Mouse (Mus musculus) stomach, embryonic 15.5 days (tissue): Measurements from ENCODE around the gene Pik3r1. TPM values are rescaled to one million over a fixed set of nuclear protein-coding genes. Genes with fewer than 3 reads are reported as not detected.

Experiments
- ATAC-seq: fragments of 200-750 bp; cut with Nextera tagmentation; 2 replicates; pipeline ENCODE4 v1.8.0; 2017; ENCODE audit warnings: low read depth, moderate number of reproducible peaks, moderate TSS enrichment; ENCODE audit not compliant: insufficient read depth, low FRiP score
- H3K27ac ChIP-seq: fragments of 300-500 bp; sonication (generic); 2 replicates; pipeline ENCODE4 v1.5.1; 2015; ENCODE audit warnings: mild to moderate bottlenecking, inconsistent platforms
- H3K27me3 ChIP-seq: fragments of 300-500 bp; sonication (generic); replicated peaks from 2 replicates; pipeline ENCODE4 v1.6.1; 2015; ENCODE audit warnings: inconsistent platforms
- H3K36me3 ChIP-seq: fragments of 300-500 bp; sonication (generic); 2 replicates; pipeline ENCODE4 v1.6.1; 2015; ENCODE audit warnings: inconsistent platforms
- H3K4me1 ChIP-seq: fragments of 300-500 bp; sonication (generic); 2 replicates; pipeline ENCODE4 v1.6.1; 2015; ENCODE audit warnings: inconsistent platforms
- H3K4me2 ChIP-seq: fragments of 300-500 bp; sonication (generic); 2 replicates; pipeline ENCODE4 v1.6.1; 2015; ENCODE audit warnings: mild to moderate bottlenecking, inconsistent platforms
- H3K4me3 ChIP-seq: fragments of 300-500 bp; sonication (generic); replicated peaks from 2 replicates; pipeline ENCODE4 v1.5.1; 2015; ENCODE audit warnings: inconsistent platforms
- H3K9ac ChIP-seq: fragments of 300-500 bp; sonication (generic); 2 replicates; pipeline ENCODE4 v1.6.1; 2015; ENCODE audit warnings: inconsistent platforms
- H3K9me3 ChIP-seq: fragments of 300-500 bp; sonication (generic); 2 replicates; pipeline ENCODE4 v1.6.1; 2016; ENCODE audit warnings: inconsistent platforms
- WGBS: fragments of 180-500 bp; shearing (Covaris S2); methylation state at CpG from one replicate; pipeline ENCODE4 v1.1.7; 2015; 5-methylcytosine and 5-hydroxymethylcytosine counted together
- polyA plus RNA-seq: library from polyadenylated mRNA; unstranded; fragments of >200 nt; fragmentation: Nextera tagmentation; extraction: Ambion mirVana; gene quantifications from 2 replicates; pipeline ENCODE4 v1.2.1, GENCODE M21; 2015

Gene Pik3r1
- polyA plus RNA-seq, 1 experiment from 2014 or later, result 55.0 TPM

DNA sequence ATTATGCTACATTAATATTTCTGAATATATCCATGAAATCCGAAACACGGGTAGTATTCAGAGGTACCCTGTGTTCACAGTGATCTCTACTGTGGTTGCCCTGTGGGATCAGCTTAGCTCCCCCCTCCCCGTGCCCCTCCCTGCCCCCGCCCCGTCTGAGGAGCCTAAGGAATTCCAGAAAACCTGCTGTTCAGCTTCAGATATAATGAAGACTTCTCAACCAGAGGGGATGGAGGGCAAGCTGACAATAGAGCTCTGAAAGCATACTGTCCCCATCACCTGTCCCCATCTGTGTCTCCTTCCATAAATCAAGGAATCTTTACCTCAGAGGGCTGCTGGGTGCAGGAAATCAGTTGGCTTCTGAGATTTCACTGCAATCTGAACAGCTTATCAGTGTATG is 70.6 kb downstream of the Pik3r1 start:
- H3K9ac ChIP-seq, result no peak overlapping the region
- H3K4me3 ChIP-seq, result no peak overlapping the region
- H3K4me1 ChIP-seq, result peaks cover 15% of the 10 kb centered on the region
- H3K27ac ChIP-seq, result peak overlapping the region; percentile 21; the same call in 1 of the 2 replicates
- H3K9me3 ChIP-seq, result no peaks in the 10 kb centered on the region
- H3K36me3 ChIP-seq, result peaks cover 22% of the 10 kb centered on the region
- no peak overlapping the region for H3K4me2 ChIP-seq
- WGBS, result 59% methylated on average over 5 of the region's 5 CpGs
- no peak for ATAC-seq
- H3K27me3 ChIP-seq, result no peaks in the 10 kb centered on the region

DNA sequence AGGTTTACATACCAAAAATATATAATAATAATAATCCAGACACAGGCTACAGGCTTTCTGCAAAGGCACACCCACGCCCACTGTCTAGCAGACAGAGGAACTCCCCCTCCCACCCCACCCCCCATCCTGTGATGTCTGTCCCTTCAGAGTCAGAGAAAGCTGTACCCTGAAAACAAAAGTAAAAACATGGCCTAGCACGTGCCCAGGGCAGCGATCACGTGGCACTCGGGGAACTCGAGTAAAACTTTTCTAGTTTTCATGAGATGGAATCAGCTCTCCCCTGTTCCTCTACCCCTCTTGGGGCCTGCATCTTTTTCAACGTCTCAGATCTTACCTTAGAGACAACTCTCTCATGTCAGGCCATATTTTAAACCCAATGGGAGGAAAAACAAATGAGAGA is 71.2 kb downstream of the Pik3r1 start:
- Histone ChIP-seq H3K27ac (peak overlapping the region; percentile 44; the same call in 1 of the 2 replicates), H3K27me3 (no peaks in the 10 kb centered on the region), H3K36me3 (peaks cover 19% of the 10 kb centered on the region), H3K4me1 (peaks cover 15% of the 10 kb centered on the region), H3K9ac (no peak overlapping the region), H3K4me2 (no peak overlapping the region), H3K4me3 (no peak overlapping the region), H3K9me3 (no peaks in the 10 kb centered on the region)
- 53% methylated on average over 7 of the region's 7 CpGs for WGBS
- ATAC-seq, result no peak

DNA sequence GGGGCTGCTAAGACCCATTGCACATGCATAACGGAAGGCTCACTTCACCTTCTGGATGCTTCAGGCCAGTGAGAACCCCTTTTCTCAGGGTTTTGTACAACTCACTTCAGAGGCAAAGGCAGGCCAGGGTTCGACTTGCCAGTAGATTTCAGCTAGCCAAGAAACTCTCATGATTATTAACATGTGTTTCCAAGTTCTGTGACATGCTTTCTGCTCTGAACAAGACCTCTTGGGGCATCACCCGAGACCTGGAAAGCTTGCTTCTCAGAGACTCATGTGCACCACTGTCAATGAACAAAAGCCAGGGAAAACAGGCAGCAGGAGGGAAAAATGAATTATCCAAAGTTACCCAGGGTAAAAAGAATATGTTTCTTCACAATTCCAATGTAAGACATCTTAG is 71.7 kb downstream of the Pik3r1 start:
- Histone ChIP-seq H3K4me1 (peaks cover 15% of the 10 kb centered on the region), H3K4me2 (no peak overlapping the region), H3K27me3 (no peaks in the 10 kb centered on the region), H3K4me3 (no peak overlapping the region), H3K9ac (no peak overlapping the region), H3K9me3 (no peaks in the 10 kb centered on the region), H3K27ac (peak overlapping the region; percentile 44; the same call in 1 of the 2 replicates), H3K36me3 (peaks cover 14% of the 10 kb centered on the region)
- WGBS, result 54% methylated on average over 3 of the region's 3 CpGs
- ATAC-seq, result no peak

DNA sequence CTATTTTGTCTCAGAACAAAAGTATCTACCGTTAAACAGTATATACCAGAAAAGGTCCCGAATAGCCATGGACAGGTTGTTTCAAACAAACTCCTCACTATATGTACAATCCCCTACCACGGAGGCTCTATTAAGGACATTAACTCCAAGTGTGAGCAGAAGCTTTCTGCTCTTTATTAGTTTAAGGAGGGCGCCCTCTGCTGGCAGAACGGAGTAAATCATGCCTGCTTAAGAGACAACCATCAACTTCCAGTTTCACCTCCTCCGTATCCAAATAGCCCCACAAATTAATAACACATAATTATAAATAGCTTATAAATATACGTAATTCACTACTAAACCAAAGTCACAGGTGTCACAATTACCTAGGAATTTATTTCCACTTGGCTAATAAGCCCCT is 72.1 kb downstream of the Pik3r1 start:
- 6% methylated on average over 7 of the region's 7 CpGs for WGBS
- ATAC-seq, result no peak
- Histone ChIP-seq H3K36me3 (peaks cover 13% of the 10 kb centered on the region), H3K9ac (no peak overlapping the region), H3K4me3 (no peak overlapping the region), H3K4me1 (peaks cover 15% of the 10 kb centered on the region), H3K9me3 (no peaks in the 10 kb centered on the region), H3K4me2 (no peak overlapping the region), H3K27me3 (no peaks in the 10 kb centered on the region), H3K27ac (no peak overlapping the region)

DNA sequence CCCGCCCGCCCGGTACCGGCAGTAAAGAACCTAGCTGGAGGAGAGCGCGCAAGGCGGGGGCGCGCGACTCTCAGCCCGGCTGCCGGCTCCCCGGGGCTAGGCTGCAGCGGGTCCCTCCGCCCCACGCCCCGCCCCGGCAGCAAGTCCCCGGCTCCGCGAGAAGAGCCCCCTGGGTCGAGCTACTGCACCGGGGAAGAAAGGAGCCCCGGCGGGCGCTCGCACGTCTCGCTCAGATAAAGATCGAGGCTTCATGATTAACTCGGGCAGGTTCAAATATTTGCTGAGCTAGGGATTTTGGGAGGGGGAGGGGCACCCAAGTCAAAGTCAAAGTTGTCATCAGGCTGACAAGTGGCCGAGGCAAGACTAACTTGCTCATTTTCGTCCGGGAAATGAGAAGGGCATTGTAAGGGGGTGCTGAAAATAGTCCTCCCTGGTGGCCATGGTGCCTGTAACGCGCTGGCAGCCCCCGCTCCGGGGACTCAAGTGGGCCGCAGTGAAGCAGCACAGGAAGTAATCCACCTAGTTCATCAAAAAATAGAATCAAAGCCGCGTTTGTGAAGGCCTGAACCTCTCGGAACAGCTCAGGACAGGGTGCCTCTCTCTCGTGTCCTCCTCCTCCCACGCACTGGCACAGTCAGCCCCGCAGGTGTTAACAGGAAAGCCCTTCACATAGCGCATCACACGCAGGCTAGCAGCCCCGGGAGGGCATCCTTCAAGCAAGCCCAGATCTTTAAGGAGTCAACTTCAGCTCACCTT is 73.3 kb downstream of the Pik3r1 start:
- Histone ChIP-seq H3K4me1 (peaks cover 15% of the 10 kb centered on the region), H3K27me3 (no peaks in the 10 kb centered on the region)

DNA sequence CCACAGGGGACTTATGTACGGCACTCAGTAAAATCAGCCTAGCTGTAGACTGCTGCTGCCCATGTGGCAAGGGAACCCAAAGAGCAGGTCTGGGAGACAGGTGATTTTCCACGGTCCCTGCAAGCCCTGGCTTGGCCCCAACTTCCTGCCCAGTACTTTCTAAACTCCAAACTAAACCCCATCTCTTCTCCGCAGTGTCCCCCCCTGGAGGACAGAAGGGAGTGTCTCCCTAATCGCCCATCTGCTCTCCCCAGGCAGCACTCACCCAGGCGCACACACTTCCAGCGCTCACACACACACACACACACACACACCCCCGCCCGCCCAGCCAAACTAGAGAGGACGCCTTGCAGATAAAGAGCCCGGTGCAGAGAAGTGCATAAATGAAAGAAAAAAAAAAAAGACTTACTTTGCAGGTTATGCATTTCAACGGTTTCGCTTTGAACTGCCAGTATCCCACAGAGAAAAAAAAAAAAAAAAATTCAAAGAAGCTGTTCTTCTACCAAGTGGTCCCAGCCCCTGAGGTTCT is 74.0 kb downstream of the Pik3r1 start:
- Histone ChIP-seq H3K9ac (peak overlapping the region; percentile 48; the same call in 1 of the 2 replicates), H3K27ac (peak overlapping the region; percentile 86), H3K9me3 (no peaks in the 10 kb centered on the region), H3K27me3 (no peaks in the 10 kb centered on the region), H3K36me3 (peaks cover 5% of the 10 kb centered on the region; the same call in 1 of the 2 replicates), H3K4me2 (peak overlapping the region; percentile 90), H3K4me3 (peak overlapping the region; percentile 58), H3K4me1 (peaks cover 15% of the 10 kb centered on the region)
- peak; percentile 86 for ATAC-seq
- 3% methylated on average over 12 of the region's 12 CpGs for WGBS

More for the DNA sequence above, 73.3 kb downstream of the Pik3r1 start:
- H3K9me3 ChIP-seq, result no peaks in the 10 kb centered on the region
- H3K9ac ChIP-seq, result peak overlapping the region; percentile 48
- peaks cover 10% of the 10 kb centered on the region; the same call in 1 of the 2 replicates for H3K36me3 ChIP-seq
- peak overlapping the region; percentile 90 for H3K4me2 ChIP-seq
- peak overlapping the region; percentile 58 for H3K4me3 ChIP-seq
- H3K27ac ChIP-seq, result peak overlapping the region; percentile 86
- ATAC-seq, result peak; percentile 37; the same call in 1 of the 2 replicates
- WGBS, result 3% methylated on average over 48 of the region's 48 CpGs

DNA sequence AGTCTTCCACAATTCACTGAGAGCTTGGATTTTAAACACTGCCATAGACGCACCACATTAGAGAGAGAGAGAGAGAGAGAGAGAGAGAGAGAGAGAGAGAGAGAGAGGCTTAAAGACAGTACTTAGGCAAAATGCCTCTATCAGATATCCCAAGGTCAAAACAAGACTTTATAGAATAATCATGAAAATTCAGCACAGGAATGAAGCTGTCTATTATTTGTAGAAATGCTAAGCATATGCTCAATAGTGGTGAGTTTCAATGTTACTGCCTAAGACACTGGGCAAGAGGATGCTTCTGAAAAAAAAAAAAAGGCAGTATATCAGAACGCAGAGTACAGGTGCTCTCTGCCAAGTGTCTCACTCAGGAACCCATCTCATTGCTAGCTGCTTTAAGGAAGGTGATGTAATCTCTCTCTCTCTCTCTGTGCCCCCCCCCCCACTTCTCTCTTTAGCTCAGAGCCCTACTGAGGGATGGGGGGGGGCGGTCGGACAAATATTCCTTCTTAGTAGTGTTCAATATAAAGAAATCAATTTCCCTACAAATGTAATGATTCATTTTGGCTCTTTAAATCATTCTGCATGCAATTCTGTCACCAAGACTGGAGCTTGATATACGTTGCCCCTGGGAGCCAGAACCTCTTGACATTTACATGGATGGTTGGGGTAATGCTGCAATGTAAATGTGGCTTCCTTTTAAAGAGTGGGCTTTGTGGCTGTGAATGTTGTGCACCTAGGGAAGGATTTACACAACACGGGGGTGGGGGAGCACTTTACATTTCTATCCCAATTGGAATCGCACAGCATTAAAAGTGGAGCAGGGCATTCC is 74.9 kb downstream of the Pik3r1 start:
- no peaks in the 10 kb centered on the region for H3K27me3 ChIP-seq
- H3K4me3 ChIP-seq, result peak overlapping the region; percentile 58
- H3K9ac ChIP-seq, result no peak overlapping the region
- H3K9me3 ChIP-seq, result no peaks in the 10 kb centered on the region
- H3K27ac ChIP-seq, result peak overlapping the region; percentile 86
- H3K36me3 ChIP-seq, result peaks cover 4% of the 10 kb centered on the region; the same call in 1 of the 2 replicates
- ATAC-seq, result no peak
- WGBS, result 65% methylated on average over 7 of the region's 7 CpGs
- H3K4me1 ChIP-seq, result peaks cover 11% of the 10 kb centered on the region
- peak overlapping the region; percentile 90 for H3K4me2 ChIP-seq

DNA sequence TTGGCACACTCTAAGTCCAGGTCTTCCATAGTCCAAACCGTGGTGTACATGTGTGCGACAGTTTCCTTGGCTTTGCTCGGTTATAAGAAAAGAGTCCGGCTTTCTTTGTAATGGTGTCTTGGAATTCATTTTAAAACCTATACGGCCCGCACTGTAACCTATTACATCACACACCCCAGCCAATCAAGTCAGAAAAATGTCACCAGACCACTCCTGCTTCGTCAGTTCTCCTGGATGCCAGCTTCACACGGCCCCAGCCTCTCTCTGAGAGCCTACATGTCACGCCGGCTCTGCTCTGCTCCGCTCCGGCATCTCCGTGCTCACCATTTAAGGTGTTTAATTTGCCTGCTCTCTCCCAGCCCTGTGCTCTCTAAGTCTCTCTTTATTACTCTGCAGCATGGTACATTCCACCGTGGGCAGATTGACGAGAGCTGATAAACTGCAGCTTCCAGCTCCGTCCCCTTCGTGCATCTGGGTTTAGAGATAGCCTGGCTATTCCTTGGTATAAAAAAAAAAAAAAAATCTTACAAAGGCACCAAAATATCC is 75.7 kb downstream of the Pik3r1 start:
- ATAC-seq, result peak; percentile 50; the same call in 1 of the 2 replicates
- H3K4me2 ChIP-seq, result peak overlapping the region; percentile 90
- H3K4me3 ChIP-seq, result peak overlapping the region; percentile 58
- H3K36me3 ChIP-seq, result peaks cover 9% of the 10 kb centered on the region; the same call in 1 of the 2 replicates
- WGBS, result 44% methylated on average over 17 of the region's 17 CpGs
- H3K4me1 ChIP-seq, result peaks cover 11% of the 10 kb centered on the region
- no peaks in the 10 kb centered on the region for H3K27me3 ChIP-seq
- no peaks in the 10 kb centered on the region for H3K9me3 ChIP-seq
- no peak overlapping the region for H3K9ac ChIP-seq
- peak overlapping the region; percentile 86 for H3K27ac ChIP-seq

DNA sequence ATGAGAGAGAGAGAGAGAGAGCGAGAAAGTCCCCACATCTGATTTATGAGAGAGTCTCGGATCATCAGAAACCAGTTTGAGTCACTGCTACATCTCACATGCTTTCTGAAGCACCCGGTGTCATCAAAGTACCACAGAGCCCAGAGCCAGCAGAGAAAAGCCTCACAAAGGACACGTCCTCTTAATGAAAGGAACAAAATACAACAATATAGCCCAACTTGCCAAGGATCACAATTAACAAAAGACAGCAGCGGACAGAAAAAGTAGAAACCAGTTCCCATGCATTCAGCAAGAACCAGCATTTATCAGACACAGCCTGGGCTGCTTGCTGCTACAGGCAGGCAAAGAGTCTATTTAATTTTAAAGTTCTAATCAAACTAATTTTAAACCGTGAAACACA is 76.3 kb downstream of the Pik3r1 start:
- H3K9ac ChIP-seq, result no peak overlapping the region
- no peak for ATAC-seq
- peaks cover 13% of the 10 kb centered on the region; the same call in 1 of the 2 replicates for H3K36me3 ChIP-seq
- H3K4me1 ChIP-seq, result peaks cover 11% of the 10 kb centered on the region
- H3K9me3 ChIP-seq, result no peaks in the 10 kb centered on the region
- WGBS, result 69% methylated on average over 6 of the region's 6 CpGs
- peak overlapping the region; percentile 58 for H3K4me3 ChIP-seq
- H3K27ac ChIP-seq, result peak overlapping the region; percentile 86; the same call in 1 of the 2 replicates
- H3K4me2 ChIP-seq, result peak overlapping the region; percentile 90
- no peaks in the 10 kb centered on the region for H3K27me3 ChIP-seq

DNA sequence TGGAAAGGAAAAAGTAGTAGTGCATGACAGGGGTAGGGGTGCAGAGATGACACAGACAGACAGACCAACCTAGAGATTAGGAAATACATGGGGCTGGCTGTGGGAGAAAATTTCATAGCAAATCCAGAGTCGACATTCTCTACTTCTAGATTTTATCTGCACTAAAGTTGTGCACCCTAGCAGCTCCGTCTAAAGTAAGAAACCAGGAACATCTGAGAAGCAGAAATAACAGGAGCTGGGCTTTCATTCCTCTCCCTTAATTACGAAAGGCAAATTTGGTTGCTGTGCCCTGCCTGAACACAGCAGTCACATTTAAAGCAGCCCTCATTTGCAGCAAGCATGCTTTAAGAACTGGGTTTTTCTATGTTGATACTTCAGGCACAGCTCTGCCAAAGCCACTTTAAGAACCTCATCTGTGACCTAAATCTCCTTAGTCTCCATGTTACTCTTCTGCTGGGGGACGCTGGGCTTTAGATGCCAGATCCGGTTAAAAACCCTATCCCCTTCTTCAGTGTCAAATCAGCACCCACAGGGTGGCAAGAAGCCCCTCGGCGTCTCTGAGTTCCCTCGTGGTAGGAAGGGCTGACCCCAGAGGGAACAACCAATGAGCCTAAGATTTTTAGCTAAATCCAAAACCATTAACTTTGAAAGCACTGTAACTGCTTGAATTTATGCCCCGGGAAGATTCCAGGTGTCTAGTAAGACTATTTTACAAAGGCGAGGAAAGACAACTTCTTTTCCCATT is 76.9 kb downstream of the Pik3r1 start:
- ATAC-seq, result no peak
- Histone ChIP-seq H3K36me3 (peaks cover 13% of the 10 kb centered on the region; the same call in 1 of the 2 replicates), H3K27ac (peak overlapping the region; percentile 86), H3K4me1 (peaks cover 11% of the 10 kb centered on the region), H3K9me3 (no peaks in the 10 kb centered on the region), H3K9ac (no peak overlapping the region), H3K4me3 (peak overlapping the region; percentile 58), H3K27me3 (no peaks in the 10 kb centered on the region), H3K4me2 (peak overlapping the region; percentile 90)
- WGBS, result 66% methylated on average over 10 of the region's 10 CpGs

DNA sequence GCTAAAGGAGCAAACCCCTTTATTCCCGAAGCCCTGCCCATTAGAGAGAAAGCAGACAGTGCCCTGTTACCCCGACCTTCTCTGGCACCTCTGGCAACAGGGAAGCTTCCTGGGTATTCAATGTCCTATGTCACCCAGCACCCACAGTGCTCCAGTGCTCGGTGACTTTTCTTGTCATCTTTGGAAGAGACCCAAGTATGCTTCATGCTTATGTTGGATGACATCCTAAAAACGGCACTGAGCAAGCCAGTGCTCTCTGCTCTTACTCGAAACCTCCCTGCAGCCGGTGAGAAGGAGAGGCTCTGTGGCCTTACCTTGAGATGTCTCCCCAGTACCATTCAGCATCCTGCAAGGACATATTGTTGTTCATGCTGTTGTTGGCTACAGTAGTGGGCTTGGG is 77.8 kb downstream of the Pik3r1 start:
- ATAC-seq, result no peak
- 66% methylated on average over 6 of the region's 6 CpGs for WGBS
- no peak overlapping the region for H3K4me3 ChIP-seq
- no peaks in the 10 kb centered on the region for H3K27me3 ChIP-seq
- H3K27ac ChIP-seq, result no peak overlapping the region
- H3K4me2 ChIP-seq, result no peak overlapping the region
- no peak overlapping the region for H3K9ac ChIP-seq
- H3K4me1 ChIP-seq, result peaks cover 8% of the 10 kb centered on the region
- H3K9me3 ChIP-seq, result no peaks in the 10 kb centered on the region
- H3K36me3 ChIP-seq, result peaks cover 19% of the 10 kb centered on the region
